Mouse (Mus musculus): ENCODE results near the gene Zfp735.

Gene Zfp735

GRCm38 (mm10) chr11:73688478-73688877, at the start of gene Zfp735:
Zfp735 (plus strand) TSS chr11:73688778.
- DNase-seq (ENCODE audit: low spot score in 2 of 2): no peak

- DNase-seq (ENCODE audit: low spot score in 2 of 2): no peak
These were observed 70.5 kb downstream of the Zfp735 start for GRCm38 (mm10) chr11:73759115-73759514.

All from left cerebral cortex, adult 9 months (tissue).